Mouse (Mus musculus) lung, postnatal 0 days (tissue): Measurements from ENCODE around the gene Odr4.

Source experiments
- CTCF ChIP-seq: IDR thresholded peaks from 2 replicates; pipeline ENCODE4 v1.5.1; 2016; ENCODE audit warnings: antibody characterized with exemption, mild to moderate bottlenecking
- EP300 ChIP-seq: IDR thresholded peaks from 2 replicates; pipeline ENCODE4 v1.6.1; 2016; ENCODE audit warnings: antibody characterized with exemption, mild to moderate bottlenecking, control low read depth

DNA sequence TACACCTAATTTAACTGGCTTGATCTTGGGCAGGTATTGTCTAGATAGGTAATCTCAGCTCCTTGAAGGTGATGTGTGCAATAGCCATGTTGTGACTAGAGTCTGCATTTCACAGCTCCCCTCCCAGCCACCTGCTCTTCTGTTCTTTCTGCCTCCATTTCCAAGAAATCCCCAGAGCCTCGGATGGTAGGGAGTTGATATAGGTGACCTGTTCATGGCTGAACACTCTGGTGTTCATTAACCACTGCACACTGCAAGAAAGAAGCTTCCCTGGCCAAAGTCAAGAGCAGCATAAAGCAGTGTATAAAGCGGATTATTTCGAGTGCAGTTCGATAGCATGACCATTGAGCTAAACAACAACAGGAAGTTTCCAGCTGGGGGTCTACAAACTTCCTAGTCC lies 25.5 kb upstream of the Odr4 start:
- TF ChIP-seq CTCF: no peak
- no peak for TF ChIP-seq EP300
